Mouse (Mus musculus): ENCODE data around the gene Opalin.

Opalin gene

DNA sequence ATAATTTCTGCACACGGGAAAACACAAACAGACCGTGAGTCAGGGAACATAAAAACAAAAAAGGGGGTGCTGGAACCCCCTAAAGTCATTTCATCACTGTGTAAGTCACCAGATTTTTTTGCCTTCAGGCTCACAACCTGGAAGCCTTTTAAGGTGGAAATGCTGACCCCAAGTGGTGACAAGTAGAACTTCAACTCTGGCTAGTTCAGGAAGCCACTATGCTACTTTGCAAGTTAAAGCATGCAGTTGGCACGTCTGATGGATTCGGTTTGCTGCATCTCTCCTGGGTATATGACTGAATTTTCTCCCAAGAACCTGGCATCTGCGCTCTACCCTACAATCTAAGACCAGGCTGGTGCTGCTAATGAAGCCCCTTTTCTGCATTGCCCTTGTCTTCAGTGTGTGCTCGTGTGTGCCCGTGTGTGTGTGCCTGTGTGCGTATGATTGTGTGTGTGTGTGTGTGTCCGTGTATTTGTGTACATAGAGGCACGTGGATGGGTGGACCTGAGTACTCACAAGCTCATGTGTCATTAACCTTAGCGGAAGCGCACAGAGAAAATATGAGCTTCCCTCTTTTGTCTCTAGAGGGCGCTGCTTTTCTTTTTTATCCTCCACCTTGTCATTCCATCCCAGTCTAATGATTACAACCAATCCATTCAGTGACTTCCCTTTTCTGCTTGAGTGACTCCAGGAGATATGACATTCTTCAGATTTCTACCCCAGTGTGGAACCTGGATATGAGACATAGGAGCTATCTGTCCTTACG, 60.8 kb downstream of the Opalin start:
- peak; percentile 43 for DNase-seq (ENCODE audit: low read depth, low spot score)

DNA sequence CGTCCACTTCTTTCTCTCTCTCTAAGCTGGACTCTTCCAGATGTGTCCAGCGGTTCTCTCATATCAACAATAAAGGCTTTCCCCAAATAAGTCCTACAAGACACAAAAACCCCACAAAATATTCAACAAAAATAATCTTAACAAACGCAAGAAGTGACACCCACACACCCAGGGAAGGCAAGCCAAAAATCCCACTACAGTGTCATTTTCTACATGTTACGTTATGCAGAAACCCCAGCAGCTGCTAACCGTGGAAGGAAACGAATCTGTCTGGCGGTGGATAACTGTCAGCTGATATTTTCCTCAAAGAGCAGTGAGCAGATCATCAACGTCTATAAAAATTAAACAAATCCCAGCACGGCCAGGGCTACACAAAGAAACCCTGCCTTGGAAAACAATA, 62.9 kb downstream of the Opalin start:
- no peak for DNase-seq (ENCODE audit: low read depth, low spot score)

- DNase-seq (ENCODE audit: low read depth, low spot score): no peak
Measured at GRCm38 (mm10) chr19:41013591-41013990, 63.3 kb downstream of the Opalin start.
